Mouse (Mus musculus): ENCODE data around the gene Vsig4.
A peak's percentile ranks its signal among the peaks of the same experiment; 100 is the strongest.
"Not testable (repeated sequence)": the region's sequence is repeated elsewhere in the genome, so short reads cannot be mapped to it uniquely, and the experiment has no call there.

The Vsig4 gene

DNA sequence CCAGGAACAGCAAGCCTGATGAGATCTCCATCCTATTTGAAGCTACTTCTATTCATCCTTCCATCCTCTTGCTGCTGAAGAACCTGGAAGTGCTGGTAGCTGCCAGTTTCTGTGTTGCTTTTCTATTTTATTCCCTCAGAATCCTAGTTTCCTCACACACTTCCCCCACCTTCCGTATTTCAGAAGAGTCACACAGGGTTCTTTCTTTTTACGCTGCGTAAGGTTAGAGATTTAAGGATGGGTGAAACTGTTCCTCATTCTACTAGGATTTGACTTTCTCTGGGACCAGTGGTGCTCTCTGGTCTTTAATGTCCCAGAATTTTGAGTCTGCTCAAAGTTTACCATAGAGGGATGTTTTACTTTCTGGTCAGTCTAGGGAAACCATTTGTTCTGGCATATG lies at the start of gene Vsig4:
Gene Vsig4, minus strand, starts transcription at position 101 of the 400 bp plus-strand sequence.
- no peak for DNase-seq

GRCm38 (mm10) chrX:96339108-96339507 lies 45.9 kb upstream of the Vsig4 start:
- DNase-seq, result no peak

DNA sequence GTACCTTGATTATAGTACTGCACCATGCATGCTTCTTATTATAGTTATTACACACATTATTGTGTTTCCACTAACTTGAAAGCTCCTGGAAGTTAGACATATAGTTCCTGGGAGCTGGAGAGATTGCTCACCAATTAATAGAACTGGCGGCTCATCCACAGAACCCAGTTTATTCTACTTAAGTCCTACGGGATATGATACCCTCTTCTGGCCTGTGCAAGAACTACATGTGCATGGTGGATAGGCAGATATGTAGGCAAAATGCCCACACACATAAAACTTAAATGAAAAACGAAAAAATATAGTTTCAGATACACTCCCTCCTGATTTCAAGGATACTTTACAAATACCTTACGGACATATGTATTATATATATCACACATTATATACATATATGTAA lies 36.5 kb upstream of the Vsig4 start:
- peak; percentile 8 for DNase-seq

- no peak for DNase-seq
Observed at GRCm38 (mm10) chrX:96256509-96256908, 36.7 kb downstream of the Vsig4 start.

- no peak for DNase-seq
Observed at GRCm38 (mm10) chrX:96239644-96240043, 53.6 kb downstream of the Vsig4 start.

DNA sequence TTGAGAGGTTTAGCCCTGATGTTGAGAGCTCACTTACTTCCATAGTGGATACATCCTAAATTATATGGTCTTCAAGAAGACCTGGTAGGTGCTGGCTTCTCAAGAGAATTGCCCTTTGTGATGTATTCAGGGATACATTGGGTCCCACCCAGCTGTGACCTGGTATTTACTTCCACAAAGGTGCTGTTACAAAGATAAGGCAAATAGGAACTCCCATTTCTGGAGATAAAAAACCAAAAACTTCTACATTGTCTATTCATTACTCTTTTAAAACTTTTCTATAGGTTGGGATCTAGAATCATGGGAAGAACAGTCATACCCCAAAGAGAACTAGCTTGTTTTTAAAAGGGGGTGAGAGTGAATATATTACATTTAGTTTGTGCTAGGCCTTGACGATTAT lies 54.2 kb downstream of the Vsig4 start:
- DNase-seq, result no peak

GRCm38 (mm10) chrX:96235775-96236174 lies 57.5 kb downstream of the Vsig4 start:
- DNase-seq, result no peak

- no peak for DNase-seq
Observed at GRCm38 (mm10) chrX:96227030-96227429, 66.2 kb downstream of the Vsig4 start.

DNA sequence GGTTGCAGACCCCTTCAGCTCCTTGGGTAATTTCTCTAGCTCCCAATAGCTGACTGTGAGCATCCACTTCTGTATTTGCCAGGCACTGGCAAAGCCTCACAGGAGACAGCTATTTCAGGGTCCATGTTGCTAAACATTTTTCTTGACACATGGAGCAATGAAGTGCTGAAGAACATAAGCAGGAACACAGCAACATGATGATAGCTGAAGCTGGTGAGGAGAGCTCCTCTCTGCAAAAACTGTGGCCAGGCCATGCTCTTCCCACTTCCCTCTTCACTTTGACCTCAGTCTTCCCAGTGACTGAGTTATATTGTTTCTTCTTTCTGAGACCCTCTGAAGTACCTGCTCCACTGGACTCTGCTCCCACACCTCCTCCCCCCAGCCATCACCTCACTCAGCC lies 67.8 kb downstream of the Vsig4 start:
- no peak for DNase-seq

DNA sequence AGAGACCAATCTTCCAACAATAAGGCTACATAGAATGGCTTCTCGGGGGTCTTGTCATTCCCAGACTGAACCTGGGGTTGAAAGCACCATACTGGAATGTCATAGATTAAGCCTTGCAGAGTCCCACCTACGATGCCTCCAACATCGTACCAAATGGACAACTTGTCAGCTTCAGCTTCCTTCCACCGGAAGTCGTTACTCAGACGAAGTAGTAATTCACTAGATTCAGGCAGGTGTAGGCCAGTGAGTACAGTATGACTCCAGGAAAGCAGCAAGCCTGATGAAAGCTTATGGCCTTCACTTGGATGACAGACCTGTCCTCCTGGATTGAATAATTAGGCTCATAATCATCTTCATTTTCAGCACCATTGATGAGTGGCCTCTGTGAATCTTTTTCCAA lies 69.0 kb downstream of the Vsig4 start:
- DNase-seq, result no peak

DNA sequence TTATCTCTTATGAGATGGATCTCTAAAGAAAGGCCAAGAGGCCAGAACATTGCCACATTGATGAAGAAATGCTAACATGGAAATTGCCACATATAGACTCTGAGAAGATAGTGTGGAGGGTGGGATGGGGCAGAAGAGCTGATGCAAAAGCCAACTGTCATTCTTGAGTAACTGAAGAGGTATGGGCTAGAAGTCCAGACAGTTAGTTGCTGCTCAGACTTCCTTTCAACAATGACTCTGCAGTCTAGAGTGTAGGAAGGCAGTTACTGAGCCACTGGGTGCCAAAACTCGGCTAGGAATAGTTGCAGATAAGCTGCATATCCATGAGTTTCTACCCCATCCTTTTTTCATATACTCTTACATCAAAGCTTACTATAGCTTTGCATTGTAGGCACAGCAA lies 75.2 kb downstream of the Vsig4 start:
- no peak for DNase-seq

- DNase-seq, result no peak
Observed at GRCm38 (mm10) chrX:96206872-96207271, 86.4 kb downstream of the Vsig4 start.

DNA sequence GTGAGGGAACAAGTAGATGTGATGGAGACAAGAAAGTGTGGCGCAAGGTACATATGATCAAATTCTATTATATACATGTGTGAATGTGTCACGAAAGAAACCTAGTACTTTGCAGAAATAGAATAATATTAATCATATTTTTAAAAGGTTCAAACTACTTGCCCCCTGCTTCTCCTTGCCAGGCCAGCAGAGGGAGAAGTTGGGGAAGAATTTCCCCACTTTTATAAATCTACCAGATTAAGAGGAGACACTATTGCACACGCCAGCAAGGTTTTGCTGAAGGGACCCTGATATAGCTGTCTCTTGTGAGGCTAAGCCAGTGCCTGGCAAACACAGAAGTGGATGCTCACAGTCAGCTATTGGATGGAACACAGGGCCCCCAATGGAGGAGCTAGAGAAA lies 88.1 kb downstream of the Vsig4 start:
- not testable (repeated sequence) for DNase-seq
